Mouse (Mus musculus): ENCODE data around the gene 1700012B09Rik.

Gene 1700012B09Rik

GRCm38 (mm10) chr9:14728365-14728764 lies 42.5 kb downstream of the 1700012B09Rik start:
- DNase-seq = no peak

- DNase-seq = no peak
Observed at GRCm38 (mm10) chr9:14726629-14727028, 44.2 kb downstream of the 1700012B09Rik start.

- no peak for DNase-seq
Observed at GRCm38 (mm10) chr9:14726005-14726404, 44.8 kb downstream of the 1700012B09Rik start.

GRCm38 (mm10) chr9:14724755-14725420 lies 45.9 kb downstream of the 1700012B09Rik start:
- no peak for DNase-seq

GRCm38 (mm10) chr9:14721610-14722009 lies 49.2 kb downstream of the 1700012B09Rik start:
- DNase-seq = no peak

GRCm38 (mm10) chr9:14720384-14720783 lies 50.4 kb downstream of the 1700012B09Rik start:
- no peak for DNase-seq

GRCm38 (mm10) chr9:14718332-14718691 lies 52.5 kb downstream of the 1700012B09Rik start:
- DNase-seq = no peak

- DNase-seq = peak; percentile 11
Observed at GRCm38 (mm10) chr9:14717689-14718331, 53.0 kb downstream of the 1700012B09Rik start.

GRCm38 (mm10) chr9:14715258-14715657 lies 55.6 kb downstream of the 1700012B09Rik start:
- DNase-seq = no peak

- DNase-seq = no peak
Observed at GRCm38 (mm10) chr9:14710910-14711309, 59.9 kb downstream of the 1700012B09Rik start.

Data from kidney, adult 11 months (tissue).